Mouse (Mus musculus) inflammation-experienced regulatory T-cells, adult 6 months (primary cell): ENCODE results near the gene Dnase2b. TPM values are rescaled to one million over a fixed set of nuclear protein-coding genes. Genes with fewer than 3 reads are reported as not detected.

Source experiments
- ATAC-seq: one replicate; pipeline ENCODE4 v1.8.0; 2017
- polyA plus RNA-seq, 3 experiments: library from polyadenylated mRNA; unstranded; fragments of 100-300 nt; shearing (Covaris generic); gene quantifications; one replicate each; pipeline ENCODE4 v1.2.1; 2017

Dnase2b gene
- polyA plus RNA-seq = not detected

GRCm38 (mm10) chr3:146615496-146615895 lies at the start of gene Dnase2b:
Gene Dnase2b (minus strand): TSS chr3:146615596.
- ATAC-seq = no peak

GRCm38 (mm10) chr3:146661907-146662306 lies 46.5 kb upstream of the Dnase2b start:
- no peak for ATAC-seq

GRCm38 (mm10) chr3:146661001-146661400 lies 45.6 kb upstream of the Dnase2b start:
- no peak for ATAC-seq

DNA sequence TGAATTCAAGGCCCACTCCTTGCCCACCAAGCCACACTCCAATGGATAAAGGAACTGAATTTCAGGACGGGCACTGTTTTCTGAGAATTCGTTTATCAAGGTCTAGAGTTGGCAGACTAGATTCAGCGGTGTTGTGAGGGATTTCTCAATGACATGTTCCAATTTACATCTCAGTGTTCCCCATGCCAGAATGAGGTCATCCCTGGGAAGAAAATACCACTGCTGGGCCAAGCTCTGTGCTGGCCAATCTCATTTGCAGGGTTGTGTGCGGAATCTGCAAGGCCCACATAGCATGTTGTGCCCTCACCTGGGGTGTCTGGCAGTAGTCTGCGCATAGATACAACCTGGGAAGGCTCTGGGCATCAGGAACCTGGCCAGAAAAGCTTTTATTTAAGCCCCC lies 43.9 kb upstream of the Dnase2b start:
- no peak for ATAC-seq

- no peak for ATAC-seq
These were observed 42.8 kb upstream of the Dnase2b start for GRCm38 (mm10) chr3:146658061-146658639.

- ATAC-seq = no peak
These were observed 42.0 kb upstream of the Dnase2b start for GRCm38 (mm10) chr3:146657433-146657832.

DNA sequence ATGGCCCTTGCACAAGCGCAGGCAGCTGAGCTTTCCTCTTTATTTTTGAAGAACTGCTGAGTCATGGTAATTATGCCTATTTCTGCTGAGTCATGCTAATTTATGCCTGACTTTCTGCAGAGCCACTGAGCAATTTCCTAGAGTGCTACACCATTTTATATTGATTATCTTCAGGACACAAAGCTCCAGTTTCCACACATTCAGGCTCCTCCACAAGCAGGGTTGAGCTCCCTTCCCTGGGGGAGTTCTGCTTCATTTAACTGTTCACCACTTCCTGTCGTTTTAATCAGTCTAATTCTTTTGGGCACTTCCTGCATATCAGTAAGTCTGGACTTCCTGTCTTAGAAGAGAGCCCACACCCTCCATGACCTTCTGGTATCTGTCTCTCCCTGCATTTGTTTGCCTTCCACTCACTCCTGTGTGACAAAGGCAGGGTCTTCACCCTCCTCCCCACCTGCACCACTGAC lies 39.7 kb upstream of the Dnase2b start:
- ATAC-seq = peak; percentile 50

DNA sequence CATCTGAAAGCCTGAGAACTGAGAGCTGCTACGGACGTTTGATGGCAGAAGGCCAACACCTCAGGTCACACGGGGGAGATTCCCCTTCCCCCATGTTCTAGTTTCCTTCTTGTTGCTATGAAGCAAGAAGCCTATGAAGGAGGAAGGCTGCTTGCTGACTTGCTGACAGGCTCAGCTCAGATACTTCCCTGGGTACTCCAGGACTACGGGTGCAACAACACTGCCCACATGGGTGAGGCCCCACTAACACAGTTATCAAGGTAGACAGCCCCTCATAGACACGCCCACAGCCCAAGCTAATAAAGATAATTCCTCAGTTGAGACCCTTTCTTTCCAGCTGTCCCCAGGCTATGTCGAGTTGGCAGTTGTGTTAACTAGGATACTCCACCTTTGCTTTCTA lies 38.3 kb upstream of the Dnase2b start:
- ATAC-seq = no peak

DNA sequence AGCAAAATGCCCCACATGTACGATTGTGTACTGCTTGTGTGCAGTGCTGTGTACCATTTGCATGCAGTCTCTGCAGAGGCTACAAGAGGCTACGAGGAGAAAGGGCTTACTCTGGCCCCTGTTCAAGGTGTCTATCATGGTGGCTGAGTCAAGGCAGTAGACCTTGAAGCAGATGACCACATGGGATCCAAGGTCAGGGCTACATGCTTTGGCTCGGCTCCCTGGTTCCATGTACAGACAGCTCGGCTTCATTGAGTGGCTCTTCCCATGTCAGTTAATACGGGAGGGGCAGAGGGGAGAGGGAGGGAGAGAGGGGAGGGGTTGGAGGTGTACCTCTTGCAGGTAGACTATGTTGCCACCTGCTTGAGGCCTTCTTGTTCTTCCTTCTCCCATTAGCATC lies 37.0 kb upstream of the Dnase2b start:
- no peak for ATAC-seq

- ATAC-seq = no peak
These were observed 35.8 kb upstream of the Dnase2b start, which contains the start of gene 4930503B20Rik for GRCm38 (mm10) chr3:146651217-146651616. Gene 4930503B20Rik (minus strand): TSS chr3:146651317.

- ATAC-seq = no peak
These were observed 35.3 kb upstream of the Dnase2b start for GRCm38 (mm10) chr3:146650716-146651115.

DNA sequence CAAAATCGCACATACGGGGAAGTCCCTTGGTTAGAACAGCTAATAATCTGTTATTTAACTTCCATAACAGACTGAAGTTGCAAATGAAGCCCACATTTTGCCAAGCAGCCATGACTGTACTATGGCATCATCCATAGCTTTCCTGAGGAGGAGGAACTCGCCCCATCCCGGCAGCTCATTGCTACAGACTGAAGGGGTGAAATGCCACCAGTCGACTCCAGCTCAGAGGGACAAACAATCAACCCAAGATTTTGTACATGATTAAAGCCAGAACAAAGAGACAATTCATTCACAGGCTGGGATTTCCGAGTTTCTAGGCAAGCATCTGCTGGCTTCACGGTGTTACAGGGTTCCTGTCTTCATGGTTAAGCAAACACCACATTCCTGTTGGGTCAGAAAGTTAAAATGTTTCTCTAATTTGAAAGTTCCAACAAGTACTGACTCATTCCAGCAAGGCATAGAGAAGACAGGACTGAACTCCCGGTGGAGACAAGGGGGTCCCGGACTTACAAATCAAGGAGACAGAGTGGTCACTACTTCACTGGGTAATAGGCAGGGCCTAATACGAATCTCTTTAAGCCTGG lies 34.0 kb upstream of the Dnase2b start:
- no peak for ATAC-seq

GRCm38 (mm10) chr3:146641818-146642427 lies 26.5 kb upstream of the Dnase2b start:
- no peak for ATAC-seq

- ATAC-seq = no peak
These were observed 17.1 kb upstream of the Dnase2b start for GRCm38 (mm10) chr3:146632506-146632905.

DNA sequence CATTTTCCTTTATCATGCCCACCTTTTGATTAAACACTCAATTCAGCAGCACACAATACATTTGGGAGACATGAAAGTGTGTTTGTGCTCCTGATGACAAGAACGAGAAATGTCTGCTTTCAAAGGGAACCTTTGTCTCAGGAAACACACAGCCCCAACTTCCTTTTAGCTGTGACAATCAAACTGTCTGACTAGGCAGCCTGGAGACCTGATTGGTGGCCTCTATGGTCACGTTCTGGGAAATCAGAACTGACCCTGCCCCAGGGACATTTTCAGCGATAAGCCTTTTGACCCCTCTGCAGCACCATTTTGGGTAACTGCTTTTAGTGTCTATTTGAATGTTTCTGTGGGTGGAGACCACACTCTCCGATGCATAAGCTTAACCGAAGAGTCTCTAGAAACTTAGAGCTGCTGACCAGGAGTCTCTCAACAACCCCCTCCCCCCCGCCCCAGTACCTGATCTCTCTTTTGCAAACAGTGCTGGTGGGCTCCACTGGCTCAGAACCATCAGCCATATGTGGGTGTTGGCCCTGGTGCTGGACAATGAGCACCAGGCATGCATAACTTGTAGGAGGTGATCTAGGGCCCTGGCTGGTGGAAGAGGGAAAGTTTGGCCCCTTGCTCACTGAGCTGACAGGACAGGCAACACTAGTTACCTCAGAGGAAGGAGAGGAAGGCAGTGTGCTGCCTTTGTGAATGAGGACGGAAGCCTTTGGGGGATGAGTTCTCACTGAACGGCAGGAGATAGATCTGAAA lies 13.0 kb upstream of the Dnase2b start:
- ATAC-seq = no peak

DNA sequence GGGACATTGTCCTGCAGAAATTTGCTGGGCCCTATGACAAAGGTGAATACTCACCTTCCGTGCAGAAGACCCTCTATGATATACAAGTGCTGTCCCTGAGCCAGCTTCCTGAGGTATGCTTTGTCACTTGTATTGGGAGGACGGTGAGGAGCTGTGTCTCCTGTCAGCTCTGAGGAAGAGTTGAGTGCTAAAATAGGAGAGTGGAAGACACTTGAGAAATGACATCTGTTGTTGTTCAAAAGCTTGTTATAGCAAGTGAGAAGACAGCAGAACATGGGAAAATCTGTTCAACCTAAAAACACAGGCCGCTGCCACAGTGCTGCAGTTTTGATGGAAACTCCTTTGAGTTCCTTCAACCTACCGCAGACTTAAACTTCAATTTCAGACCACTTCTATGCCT lies 10.4 kb upstream of the Dnase2b start:
- ATAC-seq = no peak

DNA sequence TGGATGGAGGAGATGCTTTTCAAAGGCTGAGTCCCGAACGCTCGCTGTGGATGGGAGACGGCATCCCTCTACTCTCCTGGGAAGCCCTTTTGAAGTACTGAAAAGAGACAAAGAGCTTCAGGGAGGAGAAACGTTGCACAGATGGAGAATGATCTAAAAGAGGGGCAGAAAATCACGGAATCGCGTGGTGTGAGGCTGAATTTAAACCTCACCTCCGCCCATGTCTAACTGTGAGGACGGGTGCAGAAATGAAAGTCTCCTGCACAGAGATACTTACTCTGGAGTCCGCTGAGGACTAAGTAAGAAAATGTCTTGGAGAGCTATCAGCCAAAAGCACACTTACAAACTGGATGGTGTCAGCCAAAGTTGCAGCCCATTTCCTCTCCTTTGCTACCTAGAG lies 6.6 kb upstream of the Dnase2b start:
- no peak for ATAC-seq

DNA sequence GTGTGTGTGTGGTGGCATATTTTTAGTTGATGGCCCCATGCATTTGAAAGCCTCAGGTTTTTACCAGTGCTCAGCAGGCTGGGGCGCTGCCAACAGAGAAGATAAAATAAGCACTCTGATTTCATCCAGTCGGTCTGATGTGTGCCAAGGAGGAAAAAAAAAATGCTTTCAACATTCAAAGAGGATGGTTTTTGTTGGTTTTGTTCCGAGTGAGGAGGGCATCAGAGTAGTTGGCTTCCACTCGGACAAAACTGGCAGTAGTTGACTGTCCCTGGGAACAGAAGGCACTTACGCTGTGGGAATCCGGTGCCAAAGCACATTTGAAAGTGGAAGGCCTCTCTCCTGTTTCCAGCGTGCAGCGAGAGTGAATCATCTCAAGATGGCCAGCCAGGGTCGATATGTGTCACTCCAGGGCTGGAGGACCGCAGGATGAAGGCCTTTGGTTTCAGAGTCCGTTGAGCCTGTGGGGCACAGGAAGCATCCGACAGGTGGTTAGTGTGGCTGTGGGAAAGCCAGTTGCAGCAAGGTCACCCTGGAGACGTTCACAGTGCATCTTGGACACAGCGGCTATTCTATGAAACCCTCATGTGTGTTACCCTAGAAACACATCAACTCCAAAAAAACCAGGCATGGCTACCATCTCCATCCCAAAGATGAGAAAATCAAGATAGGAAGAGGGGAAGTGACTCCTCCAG lies 5.3 kb upstream of the Dnase2b start:
- no peak for ATAC-seq

- ATAC-seq = no peak
These were observed 4.7 kb upstream of the Dnase2b start for GRCm38 (mm10) chr3:146620101-146620500.

- ATAC-seq = no peak
These were observed 3.0 kb upstream of the Dnase2b start for GRCm38 (mm10) chr3:146618357-146618756.

DNA sequence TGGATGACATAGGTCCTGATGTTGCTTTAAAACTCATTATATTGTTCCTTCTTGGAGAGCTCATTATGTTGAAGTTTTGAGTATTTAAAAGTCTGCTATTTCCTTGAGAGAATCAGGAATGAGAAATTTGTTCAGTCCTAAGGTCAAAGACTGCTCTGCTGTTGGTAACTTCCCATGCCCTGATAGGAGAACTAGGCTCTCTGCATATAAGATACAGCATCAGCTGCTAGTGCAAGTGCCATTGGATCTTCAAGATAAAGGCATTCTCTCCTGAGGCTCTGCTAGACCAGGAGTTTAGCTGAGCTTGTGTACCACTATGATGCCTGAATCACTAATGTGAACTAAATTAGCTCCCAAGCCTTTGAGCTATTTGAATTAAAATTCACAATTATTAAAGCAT lies 2.5 kb upstream of the Dnase2b start:
- ATAC-seq = no peak

DNA sequence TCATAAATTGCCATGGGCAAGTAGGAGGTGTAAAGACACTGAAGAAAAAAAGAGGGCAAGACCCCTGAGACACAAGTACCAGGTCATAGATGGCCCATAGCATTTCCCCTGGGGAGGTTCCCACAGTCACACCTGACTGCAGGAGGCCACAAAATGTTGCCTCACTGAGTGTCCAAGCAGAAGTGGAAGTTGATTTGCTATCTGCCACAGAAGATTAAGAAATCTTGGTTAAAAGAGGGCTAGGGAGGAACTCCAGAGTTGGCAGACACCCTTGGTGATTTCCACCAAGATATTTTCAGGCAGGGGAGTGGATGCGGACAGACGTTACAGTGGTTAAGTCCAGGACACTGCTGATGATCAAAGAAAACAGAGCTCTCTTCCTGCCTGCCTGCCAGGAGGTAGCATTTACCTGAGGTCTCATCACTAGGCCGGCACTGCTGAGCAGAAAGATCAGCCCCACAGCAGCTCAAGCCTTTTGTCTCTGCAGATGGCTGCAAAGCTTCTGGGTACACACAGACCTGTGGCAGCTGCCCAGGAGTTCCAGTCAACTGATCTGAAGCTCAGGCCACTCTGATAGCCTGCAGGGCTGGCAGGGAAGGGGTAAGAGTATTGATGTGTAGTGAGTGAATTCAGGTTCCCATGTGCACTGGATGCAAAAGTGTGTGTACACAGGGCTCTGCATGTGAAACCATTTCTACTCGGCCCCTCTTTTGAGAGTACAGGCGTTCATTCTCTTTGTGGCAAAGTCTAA lies 1.3 kb upstream of the Dnase2b start:
- no peak for ATAC-seq
